Comparison of ENCODE assay signal across 25 mouse cellular contexts in the genomic region with DNA sequence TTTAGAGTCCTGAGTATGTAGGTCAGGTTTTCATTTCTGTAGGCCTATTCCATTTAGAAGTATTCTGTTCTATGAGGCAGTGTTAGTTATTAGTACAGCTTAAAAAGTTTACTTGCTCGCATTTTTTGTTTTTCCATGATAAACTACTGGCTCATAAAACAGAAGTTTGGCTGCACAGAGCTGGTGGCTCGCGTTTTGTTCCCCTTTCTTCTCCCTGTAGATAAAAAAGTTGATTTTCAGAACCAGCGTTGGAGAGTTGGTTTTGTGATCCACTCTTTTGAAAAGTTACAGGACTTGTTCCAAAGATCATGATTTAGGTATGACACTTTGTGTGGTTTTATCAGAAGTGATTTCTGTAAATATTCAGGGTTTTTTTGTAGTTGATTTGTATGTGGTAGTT. TPM values are rescaled to one million over a fixed set of nuclear protein-coding genes. Genes with fewer than 3 reads are reported as not detected.
A peak's percentile ranks its signal among the peaks of the same experiment; 100 is the strongest.
DNase-seq lines count a peak whose midpoint lies in the region; ATAC-seq and TF ChIP-seq lines count a peak whose summit lies in the region.
"Had no signal": no experiment of that assay in that cellular context is flagged by ENCODE, and none has a peak within 500 bp of the region (broad histone marks: within the 10 kb centered on the region; RNA-seq: fewer than 3 reads in every experiment).

No protein-coding gene starts in this region.

- H3K9me3 ChIP-seq in forebrain, embryonic 14.5 days (replicated peaks; ENCODE audit: control insufficient read depth, low read length), result no peaks in the 10 kb centered on the region
- no peaks in the 10 kb centered on the region for H3K9me3 ChIP-seq in forebrain, embryonic 12.5 days
- H3K9me3 ChIP-seq in intestine, embryonic 14.5 days (ENCODE audit: control insufficient read depth, low read length), result no peaks in the 10 kb centered on the region
- no peaks in the 10 kb centered on the region for H3K9me3 ChIP-seq in intestine, embryonic 16.5 days (ENCODE audit: control insufficient read depth, low read length)
- H3K9me3 ChIP-seq in midbrain, embryonic 15.5 days, result no peaks in the 10 kb centered on the region
- H3K9me3 ChIP-seq in midbrain, embryonic 10.5 days (replicated peaks), result no peaks in the 10 kb centered on the region
- H3K9me3 ChIP-seq: G1E; heart, embryonic 13.5 days; limb, embryonic 15.5 days had no signal

- no peak overlapping the region for H3K27ac ChIP-seq in forebrain, embryonic 14.5 days (ENCODE audit: low read depth, low read length)
- no peak overlapping the region for H3K27ac ChIP-seq in forebrain, embryonic 12.5 days
- no peak overlapping the region for H3K27ac ChIP-seq in intestine, embryonic 14.5 days (ENCODE audit: low read depth)
- no peak overlapping the region for H3K27ac ChIP-seq in intestine, embryonic 16.5 days (ENCODE audit: low read length)
- no peak overlapping the region for H3K27ac ChIP-seq in midbrain, embryonic 15.5 days
- no peak overlapping the region for H3K27ac ChIP-seq in midbrain, embryonic 10.5 days (replicated peaks)
- H3K27ac ChIP-seq: heart, embryonic 13.5 days; kidney, postnatal 0 days; limb, embryonic 15.5 days had no signal

- 0 out of 2 replicates have a peak, but pooled peaks cover 3% of the 10 kb centered on the region for H3K36me3 ChIP-seq in forebrain, embryonic 14.5 days (ENCODE audit: control insufficient read depth, insufficient read depth, low read length)
- no peaks in the 10 kb centered on the region; the same call in 1 of the 2 replicates for H3K36me3 ChIP-seq in forebrain, embryonic 12.5 days (replicated peaks)
- H3K36me3 ChIP-seq in intestine, embryonic 14.5 days (ENCODE audit: control insufficient read depth, insufficient read depth, low read length), result peaks cover 14% of the 10 kb centered on the region
- no peaks in the 10 kb centered on the region for H3K36me3 ChIP-seq in intestine, embryonic 16.5 days (ENCODE audit: control insufficient read depth, insufficient read depth, low read length)
- H3K36me3 ChIP-seq in midbrain, embryonic 15.5 days (replicated peaks), result no peaks in the 10 kb centered on the region
- peaks cover 42% of the 10 kb centered on the region for H3K36me3 ChIP-seq in midbrain, embryonic 10.5 days
- no peaks in the 10 kb centered on the region for H3K36me3 ChIP-seq in myocyte (ENCODE audit: control insufficient read depth, insufficient read depth)
- H3K36me3 ChIP-seq: limb, embryonic 15.5 days had no signal

- peaks cover 93% of the 10 kb centered on the region for H3K79me2 ChIP-seq in myocyte (ENCODE audit: control insufficient read depth, insufficient read depth)

- no peak for TF ChIP-seq POLR2A in myocyte (IDR thresholded peaks at IDR 0.05; ENCODE audit: insufficient read length, low read depth)

- no peak overlapping the region for H3ac ChIP-seq in myocyte (ENCODE audit: control insufficient read depth, insufficient read length)

- no peak overlapping the region for H3K4me3 ChIP-seq in forebrain, embryonic 14.5 days (ENCODE audit: low read depth, low read length)
- H3K4me3 ChIP-seq in forebrain, embryonic 12.5 days (replicated peaks), result no peak overlapping the region
- no peak overlapping the region for H3K4me3 ChIP-seq in intestine, embryonic 14.5 days (ENCODE audit: low read depth, low read length)
- no peak overlapping the region for H3K4me3 ChIP-seq in intestine, embryonic 16.5 days (ENCODE audit: low read length)
- no peak overlapping the region for H3K4me3 ChIP-seq in midbrain, embryonic 15.5 days
- H3K4me3 ChIP-seq in midbrain, embryonic 10.5 days, result no peak overlapping the region
- no peak overlapping the region for H3K4me3 ChIP-seq in myocyte
- H3K4me3 ChIP-seq: erythroblast, embryonic 14.5 days; heart, embryonic 13.5 days; limb, embryonic 15.5 days had no signal

- no peak for DNase-seq in forebrain, embryonic 14.5 days (ENCODE audit: low spot score)
- DNase-seq in intestine, embryonic 14.5 days (ENCODE audit: low spot score), result no peak
- no peak for DNase-seq in midbrain, embryonic 10.5 days (ENCODE audit: low spot score)
- no peak for DNase-seq in lung, postnatal 10 days
- DNase-seq: adrenal gland, postnatal 25 days; cerebellum, adult 11 months; cerebellum, postnatal 25 days; gastrocnemius, postnatal 10 days; heart, adult 18-20 months; heart, postnatal 36 days; kidney, adult 18-20 months; layer of hippocampus, postnatal 36 days; lung, adult 2 months; lung, postnatal 36 days; retina, postnatal 1 day had no signal

- H3K4me2 ChIP-seq in forebrain, embryonic 14.5 days (ENCODE audit: low read length), result 0 out of 2 replicates have a peak overlapping the region, but pooled peaks have one; percentile 3
- H3K4me2 ChIP-seq in forebrain, embryonic 12.5 days, result no peak overlapping the region
- H3K4me2 ChIP-seq in intestine, embryonic 14.5 days (ENCODE audit: low read length), result peak overlapping the region; percentile 11; the same call in 1 of the 2 replicates
- no peak overlapping the region for H3K4me2 ChIP-seq in intestine, embryonic 16.5 days (ENCODE audit: low read depth, low read length)
- peak overlapping the region; percentile 1; the same call in 1 of the 2 replicates for H3K4me2 ChIP-seq in midbrain, embryonic 15.5 days
- H3K4me2 ChIP-seq in myocyte (ENCODE audit: low read depth), result peak overlapping the region; percentile 8
- H3K4me2 ChIP-seq: heart, embryonic 13.5 days; limb, embryonic 15.5 days had no signal

- no peaks in the 10 kb centered on the region for H3K27me3 ChIP-seq in forebrain, embryonic 14.5 days (replicated peaks; ENCODE audit: control insufficient read depth, insufficient read depth, low read length)
- no peaks in the 10 kb centered on the region for H3K27me3 ChIP-seq in forebrain, embryonic 12.5 days
- H3K27me3 ChIP-seq in intestine, embryonic 14.5 days (replicated peaks; ENCODE audit: control insufficient read depth, insufficient read depth, low read length), result no peaks in the 10 kb centered on the region
- H3K27me3 ChIP-seq in intestine, embryonic 16.5 days (replicated peaks; ENCODE audit: control insufficient read depth, insufficient read depth, low read length), result no peaks in the 10 kb centered on the region
- H3K27me3 ChIP-seq in midbrain, embryonic 15.5 days (replicated peaks), result no peaks in the 10 kb centered on the region
- no peaks in the 10 kb centered on the region for H3K27me3 ChIP-seq in midbrain, embryonic 10.5 days (ENCODE audit: low read depth, poor library complexity, severe bottlenecking)
- no peaks in the 10 kb centered on the region for H3K27me3 ChIP-seq in myocyte (ENCODE audit: control insufficient read depth, insufficient read depth, insufficient read length)
- H3K27me3 ChIP-seq: heart, embryonic 13.5 days; limb, embryonic 15.5 days had no signal

- peaks cover 16% of the 10 kb centered on the region for H3K4me1 ChIP-seq in forebrain, embryonic 14.5 days (ENCODE audit: control insufficient read depth, insufficient read depth, low read length)
- peaks cover 23% of the 10 kb centered on the region for H3K4me1 ChIP-seq in forebrain, embryonic 12.5 days
- H3K4me1 ChIP-seq in intestine, embryonic 14.5 days (replicated peaks; ENCODE audit: control insufficient read depth, insufficient read depth, low read length), result peaks cover 14% of the 10 kb centered on the region
- peaks cover 14% of the 10 kb centered on the region for H3K4me1 ChIP-seq in intestine, embryonic 16.5 days (ENCODE audit: control insufficient read depth, insufficient read depth, low read length)
- peaks cover 39% of the 10 kb centered on the region for H3K4me1 ChIP-seq in midbrain, embryonic 15.5 days
- peaks cover 20% of the 10 kb centered on the region for H3K4me1 ChIP-seq in midbrain, embryonic 10.5 days

- 92% methylated on average over 4 of the region's 4 CpGs for WGBS in forebrain, embryonic 14.5 days
- 97% methylated on average over 4 of the region's 4 CpGs for WGBS in forebrain, embryonic 12.5 days
- 60% methylated on average over 4 of the region's 4 CpGs for whole genome bisulfite sequencing in intestine, embryonic 14.5 days
- 60% methylated on average over 4 of the region's 4 CpGs for WGBS in intestine, embryonic 16.5 days
- WGBS in midbrain, embryonic 15.5 days, result 88% methylated on average over 4 of the region's 4 CpGs
- 92% methylated on average over 4 of the region's 4 CpGs for WGBS in midbrain, embryonic 10.5 days

- H3K9ac ChIP-seq in forebrain, embryonic 14.5 days (ENCODE audit: low read length), result no peak overlapping the region
- no peak overlapping the region for H3K9ac ChIP-seq in forebrain, embryonic 12.5 days
- no peak overlapping the region for H3K9ac ChIP-seq in intestine, embryonic 14.5 days (ENCODE audit: low read length)
- H3K9ac ChIP-seq in intestine, embryonic 16.5 days (ENCODE audit: low read depth, low read length), result no peak overlapping the region
- no peak overlapping the region for H3K9ac ChIP-seq in midbrain, embryonic 15.5 days
- H3K9ac ChIP-seq: heart, embryonic 13.5 days; limb, embryonic 15.5 days had no signal

- ATAC-seq in forebrain, embryonic 14.5 days, result no peak
- no peak for ATAC-seq in forebrain, embryonic 12.5 days (ENCODE audit: low FRiP score)
- ATAC-seq in intestine, embryonic 14.5 days (replicated peaks; ENCODE audit: low FRiP score, low TSS enrichment, low read depth), result no peak
- no peak for ATAC-seq in intestine, embryonic 16.5 days
- no peak for ATAC-seq in midbrain, embryonic 15.5 days (replicated peaks)
- ATAC-seq: CD4-positive, CD25-positive, alpha-beta regulatory T cell, adult 4 months had no signal

TF ChIP-seq in myocyte, 11 proteins besides CTCF, POLR2A, EP300 and RAD21 (continues in another document):
- no peak for TF ChIP-seq USF1 (IDR thresholded peaks at IDR 0.05; ENCODE audit: low read depth)
- no peak for TF ChIP-seq MAX (IDR thresholded peaks at IDR 0.05; ENCODE audit: low read depth)

RNA-seq across cellular contexts. Expression of gene Pten, which starts 5.2 kb away (rescaled TPM):
- polyA plus RNA-seq in forebrain, embryonic 14.5 days (2014; fragmentation: Nextera tagmentation; extraction: Ambion mirVana), result 15.6 and 18.3 TPM in 2 replicates
- polyA plus RNA-seq in forebrain, embryonic 12.5 days (2016; fragmentation: Nextera tagmentation; extraction: Ambion mirVana), result 14.0 and 14.3 TPM in 2 replicates
- 14.6 and 16.0 TPM in 2 replicates for polyA plus RNA-seq in intestine, embryonic 14.5 days (2014; fragmentation: Nextera tagmentation; extraction: Ambion mirVana)
- polyA plus RNA-seq in intestine, embryonic 16.5 days (2015; fragmentation: Nextera tagmentation; extraction: Ambion mirVana), result 7.1 and 7.6 TPM in 2 replicates
- 10.5 and 12.2 TPM in 2 replicates for polyA plus RNA-seq in midbrain, embryonic 15.5 days (2015; fragmentation: Nextera tagmentation; extraction: Ambion mirVana)
- 6.8 and 7.6 TPM in 2 replicates for polyA plus RNA-seq in midbrain, embryonic 10.5 days (2016; fragmentation: Nextera tagmentation; extraction: Ambion mirVana)
- 8.9 TPM for polyA plus RNA-seq in myocyte (2012; fragmentation: generic; extraction: Trizol)

RNA-seq across cellular contexts. Expression of gene Atad1, which starts 22.9 kb away (rescaled TPM):
- 139 and 143 TPM in 2 replicates for polyA plus RNA-seq in forebrain, embryonic 14.5 days (2014; fragmentation: Nextera tagmentation; extraction: Ambion mirVana)
- polyA plus RNA-seq in forebrain, embryonic 12.5 days (2016; fragmentation: Nextera tagmentation; extraction: Ambion mirVana), result 98.4 and 98.9 TPM in 2 replicates
- 79.7 and 85.6 TPM in 2 replicates for polyA plus RNA-seq in intestine, embryonic 14.5 days (2014; fragmentation: Nextera tagmentation; extraction: Ambion mirVana)
- 73.1 and 77.4 TPM in 2 replicates for polyA plus RNA-seq in intestine, embryonic 16.5 days (2015; fragmentation: Nextera tagmentation; extraction: Ambion mirVana)
- 106 and 110 TPM in 2 replicates for polyA plus RNA-seq in midbrain, embryonic 15.5 days (2015; fragmentation: Nextera tagmentation; extraction: Ambion mirVana)
- 78.0 and 84.4 TPM in 2 replicates for polyA plus RNA-seq in midbrain, embryonic 10.5 days (2016; fragmentation: Nextera tagmentation; extraction: Ambion mirVana)
- polyA plus RNA-seq in myocyte (2012; fragmentation: generic; extraction: Trizol), result 14.8 TPM

Comparison
In these comparisons a context has a peak if more than half of its experiments do, and no peak if none do; other contexts are left out.
1. H3K4me2 ChIP-seq: peak in forebrain, embryonic 14.5 days (single experiment), intestine, embryonic 14.5 days (single experiment), midbrain, embryonic 15.5 days (single experiment) and myocyte (single experiment); none in forebrain, embryonic 12.5 days (single experiment) and intestine, embryonic 16.5 days (single experiment).